Mouse (Mus musculus) bone marrow, adult 2 months (tissue): ENCODE results near the gene Igsf9. TPM values are rescaled to one million over a fixed set of nuclear protein-coding genes. Genes with fewer than 3 reads are reported as not detected.

Source experiments
- H3K27ac ChIP-seq: fragments of 200-500 bp; 2 replicates; pipeline ENCODE4 v1.5.1; 2012; ENCODE audit warnings: low read depth, mild to moderate bottlenecking, control low read depth, inconsistent platforms, low read length; ENCODE audit not compliant: control insufficient read depth, poor library complexity, insufficient read depth
- H3K4me1 ChIP-seq: fragments of 200-500 bp; 2 replicates; pipeline ENCODE4 v1.6.1; 2011; ENCODE audit warnings: low read length; ENCODE audit not compliant: control insufficient read depth, insufficient read depth
- H3K4me3 ChIP-seq: fragments of 200-500 bp; replicated peaks from 2 replicates; pipeline ENCODE3; 2011; ENCODE audit warnings: mild to moderate bottlenecking, low read depth, low read length, control low read depth; ENCODE audit not compliant: control insufficient read depth
- CTCF ChIP-seq: fragments of 200-500 bp; IDR thresholded peaks from 2 replicates; pipeline ENCODE4 v1.5.1; 2011; ENCODE audit warnings: low read length, control low read depth; ENCODE audit not compliant: control insufficient read depth, insufficient read depth
- POLR2A ChIP-seq: fragments of 200-500 bp; IDR thresholded peaks from 2 replicates; pipeline ENCODE4 v1.6.1; 2011; ENCODE audit warnings: low read depth, mild to moderate bottlenecking, control low read depth, low read length, borderline replicate concordance; ENCODE audit not compliant: control insufficient read depth
- WGBS: fragments of 180-500 bp; shearing (Covaris S2); methylation state at CpG from one replicate; pipeline ENCODE4 v1.1.7; 2018; 5-methylcytosine and 5-hydroxymethylcytosine counted together
- polyA plus RNA-seq: library from polyadenylated mRNA; stranded (reverse); fragments of >200 nt; gene quantifications from 2 replicates; pipeline ENCODE4 v1.2.4, GENCODE M21; 2011; ENCODE audit warnings: low replicate concordance; ENCODE audit not compliant: missing spikeins, insufficient read depth, insufficient read length

The Igsf9 gene
- polyA plus RNA-seq, result 3.1 and 3.7 TPM in 2 replicates

GRCm38 (mm10) chr1:172481540-172482280 is at the start of gene Igsf9:
Igsf9 (plus strand) TSS chr1:172481788.
- TF ChIP-seq CTCF, result peak; percentile 51; the same call in 1 of the 2 replicates
- TF ChIP-seq POLR2A, result no peak
- WGBS, result under 1% methylated on average over 38 of the region's 38 CpGs
- no peak within 1 kb of the TSS for H3K27ac ChIP-seq
- no peaks in the 10 kb centered on the region; the same call in 1 of the 2 replicates for H3K4me1 ChIP-seq
- H3K4me3 ChIP-seq, result peak within 1 kb of the TSS; percentile 41

GRCm38 (mm10) chr1:172431836-172432586 is 49.6 kb upstream of the Igsf9 start:
- WGBS, result 70% methylated on average over 4 of the region's 4 CpGs
- H3K27ac ChIP-seq, result no peak overlapping the region

GRCm38 (mm10) chr1:172432587-172432955 is 49.0 kb upstream of the Igsf9 start:
- 84% methylated on average over 3 of the region's 3 CpGs for WGBS
- H3K4me3 ChIP-seq, result no peak overlapping the region
- H3K27ac ChIP-seq, result no peak overlapping the region
- no peak for TF ChIP-seq CTCF
- TF ChIP-seq POLR2A, result no peak
- H3K4me1 ChIP-seq, result peaks cover 2% of the 10 kb centered on the region; the same call in 1 of the 2 replicates

More at GRCm38 (mm10) chr1:172431836-172432586, 49.6 kb upstream of the Igsf9 start:
- Histone ChIP-seq H3K4me3 (no peak overlapping the region), H3K4me1 (peaks cover 2% of the 10 kb centered on the region; the same call in 1 of the 2 replicates)
- TF ChIP-seq CTCF, result no peak
- no peak for TF ChIP-seq POLR2A

GRCm38 (mm10) chr1:172433012-172433850 is 48.4 kb upstream of the Igsf9 start:
- peaks cover 2% of the 10 kb centered on the region; the same call in 1 of the 2 replicates for H3K4me1 ChIP-seq
- WGBS, result 79% methylated on average over 20 of the region's 20 CpGs
- TF ChIP-seq CTCF (no peak), POLR2A (no peak)
- no peak overlapping the region for H3K4me3 ChIP-seq
- peak overlapping the region; percentile 15 for H3K27ac ChIP-seq

DNA sequence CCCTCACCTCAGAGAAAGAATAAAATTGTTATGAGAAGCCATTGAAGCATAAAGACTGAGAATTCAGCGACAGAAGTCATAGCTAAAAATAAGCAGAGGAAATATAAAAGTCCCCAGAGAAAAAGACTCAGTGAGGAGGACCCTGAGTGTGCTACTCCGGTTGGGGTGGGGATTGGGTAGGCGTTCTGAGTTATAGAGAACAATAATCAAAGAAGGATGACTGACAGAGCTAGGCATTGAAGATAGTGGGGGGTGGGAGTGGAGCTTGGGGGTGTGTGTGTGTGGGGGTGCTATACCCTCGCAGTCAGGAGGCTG is 47.8 kb upstream of the Igsf9 start:
- peaks cover 2% of the 10 kb centered on the region; the same call in 1 of the 2 replicates for H3K4me1 ChIP-seq
- 69% methylated on average over 4 of the region's 4 CpGs for WGBS
- TF ChIP-seq POLR2A, result no peak
- no peak overlapping the region for H3K4me3 ChIP-seq
- H3K27ac ChIP-seq, result no peak overlapping the region

DNA sequence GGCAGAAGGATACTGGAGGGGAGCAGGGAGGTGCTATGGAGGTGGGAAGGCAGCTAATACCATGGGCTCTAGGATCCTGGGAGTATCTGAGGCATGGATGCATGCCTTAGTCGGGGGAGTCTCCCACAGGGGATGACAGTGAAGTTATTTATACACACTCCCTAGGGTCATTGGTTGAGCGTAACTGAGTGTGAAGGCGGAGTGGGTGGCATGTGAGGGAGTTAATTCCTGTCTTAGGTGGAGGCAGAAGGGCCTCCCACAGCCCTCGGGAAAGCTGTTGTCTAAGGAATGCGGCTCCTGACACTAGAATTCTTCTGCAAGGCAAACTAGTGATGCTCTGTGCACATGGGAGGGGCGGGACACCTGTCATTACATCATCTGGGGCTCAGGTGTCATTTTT is 44.8 kb upstream of the Igsf9 start:
- Histone ChIP-seq H3K4me3 (no peak overlapping the region), H3K27ac (no peak overlapping the region), H3K4me1 (peaks cover 2% of the 10 kb centered on the region; the same call in 1 of the 2 replicates)
- WGBS, result 66% methylated on average over 6 of the region's 6 CpGs
- TF ChIP-seq CTCF (no peak), POLR2A (no peak)

DNA sequence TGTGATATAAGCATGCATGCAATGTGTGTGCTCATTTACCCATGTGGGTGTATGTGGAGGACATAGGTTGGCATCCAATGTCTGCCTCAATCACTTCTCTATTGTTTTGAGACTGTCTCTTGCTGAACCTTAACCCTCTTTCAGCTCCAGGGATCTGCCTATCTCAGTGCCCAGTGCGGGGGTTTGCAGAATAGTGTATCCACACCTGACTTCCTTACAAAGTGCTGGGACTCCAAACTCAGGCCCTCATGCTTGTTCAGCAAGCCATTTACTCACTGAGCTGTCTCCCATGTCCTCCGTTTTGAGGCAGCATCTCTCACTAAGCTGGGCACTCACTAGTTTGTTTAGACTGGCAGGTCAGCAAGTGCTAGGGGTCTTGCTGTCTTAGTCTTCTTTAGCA is 43.0 kb upstream of the Igsf9 start:
- TF ChIP-seq CTCF, result no peak
- TF ChIP-seq POLR2A, result no peak

More for the DNA sequence above, 43.0 kb upstream of the Igsf9 start:
- no peaks in the 10 kb centered on the region; the same call in 1 of the 2 replicates for H3K4me1 ChIP-seq
- WGBS, result 85% methylated on average over 2 of the region's 2 CpGs
- H3K27ac ChIP-seq, result no peak overlapping the region
- no peak overlapping the region for H3K4me3 ChIP-seq
